Mouse (Mus musculus) thymus, postnatal 36 days (tissue): ENCODE data around the gene Vmn2r112.
"Not testable (repeated sequence)": the region's sequence is repeated elsewhere in the genome, so short reads cannot be mapped to it uniquely, and the experiment has no call there.

ENCODE experiments used
- DNase-seq, 2 experiments: peaks; one replicate each; pipeline ENCODE4 v3.0.0; 2022; ENCODE audit warnings: mixed read lengths in 2 of 2

Vmn2r112 gene

DNA sequence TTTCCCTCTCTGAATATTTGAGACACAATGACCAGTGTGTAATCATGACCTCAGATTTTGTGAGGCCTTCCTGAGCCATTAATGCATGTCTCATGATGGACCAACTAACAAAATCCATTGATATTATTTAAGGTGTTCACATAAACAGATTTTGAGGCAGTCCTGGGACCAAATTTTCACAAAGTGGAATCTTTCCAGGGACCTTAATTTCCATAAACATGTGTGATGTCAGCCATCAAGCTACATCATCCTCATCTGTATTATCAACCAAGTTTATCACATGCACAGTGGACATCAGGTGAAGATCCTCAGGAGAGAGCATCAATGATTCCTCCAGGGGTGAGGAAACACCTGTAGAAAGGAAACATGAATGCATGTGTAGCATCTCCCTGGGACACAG lies at the start of gene Vmn2r112:
Vmn2r112 (plus strand) TSS at position 301 of the 400 bp plus-strand sequence.
- DNase-seq = not testable (repeated sequence)

DNA sequence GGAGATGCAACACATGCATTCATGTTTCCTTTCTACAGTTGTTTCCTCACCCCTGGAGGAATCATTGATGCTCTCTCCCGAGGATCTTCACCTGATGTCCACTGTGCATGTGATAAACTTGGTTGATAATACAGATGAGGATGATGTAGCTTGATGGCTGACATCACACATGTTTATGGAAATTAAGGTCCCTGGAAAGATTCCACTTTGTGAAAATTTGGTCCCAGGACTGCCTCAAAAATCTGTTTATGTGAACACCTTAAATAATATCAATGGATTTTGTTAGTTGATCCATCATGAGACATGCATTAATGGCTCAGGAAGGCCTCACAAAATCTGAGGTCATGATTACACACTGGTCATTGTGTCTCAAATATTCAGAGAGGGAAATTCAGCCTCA lies 27.4 kb upstream of the Vmn2r112 start, which contains the start of gene Vmn2r111:
Vmn2r111 (minus strand) TSS at position 101 of the 400 bp plus-strand sequence.
- DNase-seq = not testable (repeated sequence)

DNA sequence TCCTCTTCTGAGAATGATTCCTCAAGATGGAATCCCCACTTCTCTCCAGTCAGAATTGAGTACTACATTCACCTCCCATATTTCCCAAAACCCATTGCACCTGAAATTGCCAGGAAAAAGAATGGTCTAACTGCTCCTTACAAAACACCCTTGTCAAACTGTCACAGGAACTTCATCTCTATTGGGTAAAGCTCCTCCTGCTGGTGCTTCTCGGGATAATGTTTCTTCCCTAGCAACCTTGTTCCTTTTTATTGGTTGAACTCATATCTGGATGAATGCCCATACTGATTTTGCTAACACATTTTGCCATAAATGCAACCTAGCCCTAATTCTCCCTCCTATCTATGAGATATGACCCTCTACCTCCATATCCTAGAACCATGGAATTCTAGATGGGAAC lies 29.9 kb downstream of the Vmn2r112 start:
- no peak for DNase-seq
